Mouse (Mus musculus) forebrain, embryonic 15.5 days (tissue): Measurements from ENCODE around the gene Cacul1. TPM values are rescaled to one million over a fixed set of nuclear protein-coding genes. Genes with fewer than 3 reads are reported as not detected.
A peak's percentile ranks its signal among the peaks of the same experiment; 100 is the strongest.
"Not testable (repeated sequence)": the region's sequence is repeated elsewhere in the genome, so short reads cannot be mapped to it uniquely, and the experiment has no call there.

Source experiments
- ATAC-seq: fragments of 200-750 bp; cut with Nextera tagmentation; replicated peaks from 2 replicates; pipeline ENCODE4 v1.8.0; 2017; ENCODE audit warnings: mild to moderate bottlenecking, moderate TSS enrichment, moderate library complexity
- H3K27ac ChIP-seq: fragments of 300-500 bp; sonication (generic); replicated peaks from 2 replicates; pipeline ENCODE4 v1.5.1; 2015; ENCODE audit warnings: mild to moderate bottlenecking, inconsistent platforms
- H3K27me3 ChIP-seq: fragments of 300-500 bp; sonication (generic); 2 replicates; pipeline ENCODE4 v1.6.1; 2015; ENCODE audit warnings: inconsistent platforms
- H3K36me3 ChIP-seq: fragments of 300-500 bp; sonication (generic); 2 replicates; pipeline ENCODE4 v1.6.1; 2015; ENCODE audit warnings: mild to moderate bottlenecking, inconsistent platforms
- H3K4me1 ChIP-seq: fragments of 300-500 bp; sonication (generic); 2 replicates; pipeline ENCODE4 v1.6.1; 2015; ENCODE audit warnings: inconsistent platforms
- H3K4me2 ChIP-seq: fragments of 300-500 bp; sonication (generic); replicated peaks from 2 replicates; pipeline ENCODE4 v1.6.1; 2015; ENCODE audit warnings: mild to moderate bottlenecking, inconsistent platforms
- H3K4me3 ChIP-seq: fragments of 300-500 bp; sonication (generic); 2 replicates; pipeline ENCODE4 v1.5.1; 2015; ENCODE audit warnings: mild to moderate bottlenecking, inconsistent platforms
- H3K9ac ChIP-seq: fragments of 300-500 bp; sonication (generic); replicated peaks from 2 replicates; pipeline ENCODE4 v1.6.1; 2015; ENCODE audit warnings: mild to moderate bottlenecking, inconsistent platforms
- H3K9me3 ChIP-seq: fragments of 300-500 bp; sonication (generic); 2 replicates; pipeline ENCODE4 v1.6.1; 2016; ENCODE audit warnings: inconsistent platforms
- WGBS: fragments of 180-500 bp; shearing (Covaris S2); methylation state at CpG from one replicate; pipeline ENCODE4 v1.1.7; 2015; ENCODE audit warnings: mixed read lengths; 5-methylcytosine and 5-hydroxymethylcytosine counted together
- polyA plus RNA-seq: library from polyadenylated mRNA; unstranded; fragments of >200 nt; fragmentation: Nextera tagmentation; extraction: Ambion mirVana; gene quantifications from 2 replicates; pipeline ENCODE4 v1.2.1, GENCODE M21; 2015

Gene Cacul1
- 23.2 and 26.2 TPM in 2 replicates for polyA plus RNA-seq

GRCm38 (mm10) chr19:60580582-60581339 is at the start of gene Cacul1:
Gene Cacul1 (minus strand): TSS chr19:60581025.
- peak; percentile 96 for ATAC-seq
- Histone ChIP-seq H3K4me3 (peak within 1 kb of the TSS; percentile 85), H3K27ac (peak within 1 kb of the TSS; percentile 90), H3K4me1 (peaks cover 34% of the 10 kb centered on the region), H3K27me3 (no peaks in the 10 kb centered on the region), H3K9me3 (no peaks in the 10 kb centered on the region), H3K9ac (peak within 1 kb of the TSS; percentile 92), H3K4me2 (peak within 1 kb of the TSS; percentile 71), H3K36me3 (0 out of 2 replicates have a peak, but pooled peaks cover 5% of the 10 kb centered on the region)
- under 1% methylated on average over 64 of the region's 64 CpGs for WGBS

DNA sequence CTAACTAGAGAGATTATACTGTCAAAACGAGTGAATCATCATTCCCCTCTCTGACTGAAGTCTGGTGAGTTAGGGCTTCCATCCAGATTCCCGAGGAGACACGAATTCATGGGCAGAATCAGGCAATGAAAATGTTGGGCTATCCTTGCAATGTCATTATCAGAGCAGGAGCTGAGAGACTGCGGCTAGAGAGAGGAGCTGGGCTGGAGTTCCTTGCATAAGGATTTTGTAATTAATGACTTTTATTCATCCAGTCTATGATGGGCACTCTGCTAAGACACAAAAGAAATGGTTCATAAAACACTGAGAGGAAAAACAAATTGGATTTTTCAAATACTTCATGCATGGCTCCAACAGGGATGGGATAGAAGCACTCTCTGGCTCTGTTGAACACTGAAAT is 38.6 kb upstream of the Cacul1 start:
- H3K27me3 ChIP-seq: no peaks in the 10 kb centered on the region
- no peak overlapping the region for H3K4me2 ChIP-seq
- H3K36me3 ChIP-seq: no peaks in the 10 kb centered on the region
- peaks cover 5% of the 10 kb centered on the region; the same call in 1 of the 2 replicates for H3K4me1 ChIP-seq
- H3K4me3 ChIP-seq: no peak overlapping the region
- no peaks in the 10 kb centered on the region for H3K9me3 ChIP-seq
- ATAC-seq: no peak
- 75% methylated on average over 4 of the region's 4 CpGs for WGBS
- H3K27ac ChIP-seq: no peak overlapping the region
- no peak overlapping the region for H3K9ac ChIP-seq

DNA sequence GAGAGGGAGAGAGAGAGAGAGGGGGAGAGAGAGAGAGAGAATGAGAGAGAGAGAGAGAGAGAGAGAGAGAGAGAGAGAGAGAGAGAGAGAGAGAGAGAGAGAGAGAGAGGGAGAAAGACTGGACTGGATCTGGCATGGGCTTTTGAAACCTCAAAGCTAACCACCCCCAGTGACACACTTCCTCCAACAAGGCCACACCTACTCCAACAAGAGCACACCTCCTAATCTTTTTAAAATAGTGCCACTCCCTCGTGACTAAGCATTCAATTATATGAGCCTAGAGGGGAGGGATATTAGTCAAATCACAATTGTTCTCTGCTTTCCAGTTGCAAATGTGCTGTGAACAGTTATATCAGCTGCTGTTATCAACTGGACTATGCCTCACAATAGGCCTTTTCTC is 36.2 kb upstream of the Cacul1 start:
- WGBS: 16% methylated on average over 1 of the region's 1 CpGs
- no peak overlapping the region for H3K27ac ChIP-seq
- no peaks in the 10 kb centered on the region for H3K9me3 ChIP-seq
- no peaks in the 10 kb centered on the region for H3K27me3 ChIP-seq
- H3K4me3 ChIP-seq: no peak overlapping the region
- ATAC-seq: no peak
- H3K9ac ChIP-seq: no peak overlapping the region
- no peak overlapping the region for H3K4me2 ChIP-seq
- no peaks in the 10 kb centered on the region for H3K36me3 ChIP-seq
- peaks cover 5% of the 10 kb centered on the region; the same call in 1 of the 2 replicates for H3K4me1 ChIP-seq

DNA sequence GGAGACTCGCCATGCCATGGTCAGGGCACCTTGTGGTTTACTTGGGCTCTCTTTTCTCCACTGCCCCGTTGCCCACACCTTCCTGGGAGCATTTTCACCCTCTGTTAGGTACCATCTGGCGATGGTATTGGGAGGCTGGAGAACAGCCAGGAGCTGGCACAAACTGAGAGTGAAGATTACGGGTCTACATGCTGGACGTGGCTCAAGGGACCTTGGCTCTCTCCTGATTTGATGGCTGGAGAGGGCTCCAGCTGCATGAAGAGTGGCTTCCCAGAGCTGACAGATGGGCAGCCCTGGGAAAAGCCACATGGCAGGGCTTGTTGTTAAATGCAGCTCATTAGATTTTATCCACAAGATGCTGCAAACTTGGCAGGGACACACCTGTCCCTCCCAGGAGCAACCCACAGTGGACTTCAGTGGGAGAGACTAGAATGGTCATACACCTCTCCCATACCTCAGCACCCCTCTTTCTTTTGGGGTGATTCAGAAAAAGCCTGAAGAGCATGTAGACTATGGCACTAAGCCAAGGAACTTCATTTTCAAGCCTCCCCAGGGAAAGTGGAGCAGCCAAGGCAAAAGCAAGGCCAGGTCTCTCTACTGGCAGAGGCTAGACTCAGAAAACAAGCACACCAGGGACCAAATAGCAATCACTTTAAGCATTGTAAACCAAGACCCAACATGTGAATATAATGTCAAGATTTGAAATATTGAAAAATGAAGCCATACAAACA is 34.8 kb upstream of the Cacul1 start:
- Histone ChIP-seq H3K9ac (no peak overlapping the region), H3K4me2 (no peak overlapping the region), H3K27ac (no peak overlapping the region)

GRCm38 (mm10) chr19:60611525-60612215 is 30.8 kb upstream of the Cacul1 start:
- 41% methylated on average over 12 of the region's 12 CpGs for WGBS

More for the DNA sequence above, 34.8 kb upstream of the Cacul1 start:
- peak; percentile 67 for ATAC-seq
- H3K36me3 ChIP-seq: no peaks in the 10 kb centered on the region
- WGBS: 48% methylated on average over 5 of the region's 5 CpGs
- H3K27me3 ChIP-seq: no peaks in the 10 kb centered on the region
- H3K4me1 ChIP-seq: peaks cover 5% of the 10 kb centered on the region; the same call in 1 of the 2 replicates
- no peaks in the 10 kb centered on the region for H3K9me3 ChIP-seq
- H3K4me3 ChIP-seq: no peak overlapping the region

GRCm38 (mm10) chr19:60608766-60609165 is 27.9 kb upstream of the Cacul1 start:
- no peaks in the 10 kb centered on the region for H3K4me1 ChIP-seq
- H3K27ac ChIP-seq: no peak overlapping the region
- no peak for ATAC-seq
- H3K4me3 ChIP-seq: no peak overlapping the region
- H3K9ac ChIP-seq: no peak overlapping the region
- H3K36me3 ChIP-seq: no peaks in the 10 kb centered on the region
- no peaks in the 10 kb centered on the region for H3K27me3 ChIP-seq
- H3K4me2 ChIP-seq: no peak overlapping the region
- no peaks in the 10 kb centered on the region for H3K9me3 ChIP-seq
- 39% methylated on average over 5 of the region's 5 CpGs for WGBS

More at GRCm38 (mm10) chr19:60611525-60612215, 30.8 kb upstream of the Cacul1 start:
- H3K4me1 ChIP-seq: peaks cover 5% of the 10 kb centered on the region; the same call in 1 of the 2 replicates
- H3K27ac ChIP-seq: no peak overlapping the region
- no peaks in the 10 kb centered on the region for H3K36me3 ChIP-seq
- H3K4me2 ChIP-seq: no peak overlapping the region
- H3K9ac ChIP-seq: no peak overlapping the region
- no peak for ATAC-seq
- no peak overlapping the region for H3K4me3 ChIP-seq
- no peaks in the 10 kb centered on the region for H3K9me3 ChIP-seq
- H3K27me3 ChIP-seq: no peaks in the 10 kb centered on the region

- WGBS: 76% methylated on average over 3 of the region's 3 CpGs
- no peak for ATAC-seq
- H3K27me3 ChIP-seq: no peaks in the 10 kb centered on the region
- H3K4me2 ChIP-seq: no peak overlapping the region
- H3K27ac ChIP-seq: no peak overlapping the region
- H3K9me3 ChIP-seq: no peaks in the 10 kb centered on the region
- H3K36me3 ChIP-seq: no peaks in the 10 kb centered on the region
- H3K9ac ChIP-seq: no peak overlapping the region
- no peak overlapping the region for H3K4me3 ChIP-seq
- H3K4me1 ChIP-seq: no peaks in the 10 kb centered on the region
Observed at GRCm38 (mm10) chr19:60603586-60603985, 22.8 kb upstream of the Cacul1 start.

- H3K4me3 ChIP-seq, H3K27me3 ChIP-seq, H3K4me2 ChIP-seq, H3K9me3 ChIP-seq, H3K4me1 ChIP-seq, H3K36me3 ChIP-seq, H3K27ac ChIP-seq, H3K9ac ChIP-seq, ATAC-seq: not testable (repeated sequence)
- WGBS: 94% methylated on average over 1 of the region's 1 CpGs
Observed at GRCm38 (mm10) chr19:60602066-60602465, 21.2 kb upstream of the Cacul1 start.

- Histone ChIP-seq H3K27ac (no peak overlapping the region), H3K4me1 (no peaks in the 10 kb centered on the region), H3K4me3 (no peak overlapping the region), H3K36me3 (no peaks in the 10 kb centered on the region), H3K9me3 (no peaks in the 10 kb centered on the region), H3K4me2 (no peak overlapping the region), H3K9ac (no peak overlapping the region), H3K27me3 (no peaks in the 10 kb centered on the region)
- WGBS: 89% methylated on average over 8 of the region's 8 CpGs
- no peak for ATAC-seq
Observed at GRCm38 (mm10) chr19:60598025-60598697, 17.3 kb upstream of the Cacul1 start.

DNA sequence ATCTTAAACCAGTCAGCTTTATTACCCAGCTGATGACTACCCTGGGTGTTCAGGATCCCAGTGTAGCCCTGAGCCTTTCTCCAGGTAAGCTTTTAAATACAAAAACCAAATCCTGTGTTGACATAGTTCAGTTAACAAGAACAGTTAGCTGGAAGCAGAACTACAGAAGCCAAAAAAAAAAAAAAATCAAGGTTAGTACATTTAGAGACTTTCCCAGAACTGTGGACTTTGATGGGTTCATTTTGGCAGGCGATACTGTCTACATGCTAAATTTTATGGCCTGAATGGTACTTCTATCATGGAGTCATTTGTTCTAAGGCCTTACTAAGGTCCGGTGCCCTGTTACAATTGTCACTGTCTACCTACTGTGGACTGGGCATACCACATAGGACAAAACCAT is 8.8 kb upstream of the Cacul1 start:
- 93% methylated on average over 2 of the region's 2 CpGs for WGBS
- H3K4me2 ChIP-seq: no peak overlapping the region
- H3K27ac ChIP-seq: no peak overlapping the region
- H3K36me3 ChIP-seq: no peaks in the 10 kb centered on the region
- H3K9me3 ChIP-seq: no peaks in the 10 kb centered on the region
- ATAC-seq: no peak
- H3K27me3 ChIP-seq: no peaks in the 10 kb centered on the region
- H3K4me1 ChIP-seq: no peaks in the 10 kb centered on the region
- H3K4me3 ChIP-seq: no peak overlapping the region
- no peak overlapping the region for H3K9ac ChIP-seq

- no peaks in the 10 kb centered on the region for H3K9me3 ChIP-seq
- H3K4me2 ChIP-seq: no peak overlapping the region
- no peak overlapping the region for H3K9ac ChIP-seq
- 70% methylated on average over 5 of the region's 5 CpGs for WGBS
- H3K27me3 ChIP-seq: no peaks in the 10 kb centered on the region
- ATAC-seq: no peak
- H3K27ac ChIP-seq: no peak overlapping the region
- no peaks in the 10 kb centered on the region for H3K36me3 ChIP-seq
- H3K4me3 ChIP-seq: no peak overlapping the region
- no peaks in the 10 kb centered on the region for H3K4me1 ChIP-seq
Observed at GRCm38 (mm10) chr19:60586652-60587051, 5.8 kb upstream of the Cacul1 start.
